Mouse (Mus musculus) CD4-positive, CD25-positive, alpha-beta regulatory T cell, adult 4 months (primary cell): ENCODE results near the gene 4930412O13Rik. TPM values are rescaled to one million over a fixed set of nuclear protein-coding genes. Genes with fewer than 3 reads are reported as not detected.

Experiments
- ATAC-seq: one replicate; pipeline ENCODE4 v1.8.0; 2017
- polyA plus RNA-seq, 2 experiments: library from polyadenylated mRNA; unstranded; fragments of 100-300 nt; shearing (Covaris generic); gene quantifications; one replicate each; pipeline ENCODE4 v1.2.1; 2017

Gene 4930412O13Rik
- polyA plus RNA-seq, 2 experiments from 2014 or later = 0.66 to 1.9 TPM

DNA sequence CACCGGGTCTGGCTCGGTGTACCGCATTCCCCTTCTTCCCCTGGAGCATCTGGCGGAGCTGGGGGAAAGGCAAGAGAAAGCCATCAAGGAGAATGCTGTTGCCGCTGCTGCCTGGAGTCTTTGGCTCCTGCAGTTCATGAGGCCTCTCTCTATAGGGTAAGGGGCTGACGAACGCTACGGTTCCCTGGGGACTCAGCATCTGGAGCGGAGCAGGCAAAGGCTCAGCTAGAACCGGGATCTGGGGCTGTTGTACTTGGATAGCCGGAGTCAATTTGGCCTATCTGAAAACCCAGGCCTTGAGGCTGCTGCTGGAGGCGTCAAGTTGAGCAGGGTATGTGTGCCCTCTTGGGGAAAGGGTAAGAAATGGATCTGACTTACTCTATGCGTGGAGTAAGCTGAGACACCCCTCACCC, 565 bp downstream of the 4930412O13Rik start:
- no peak for ATAC-seq

DNA sequence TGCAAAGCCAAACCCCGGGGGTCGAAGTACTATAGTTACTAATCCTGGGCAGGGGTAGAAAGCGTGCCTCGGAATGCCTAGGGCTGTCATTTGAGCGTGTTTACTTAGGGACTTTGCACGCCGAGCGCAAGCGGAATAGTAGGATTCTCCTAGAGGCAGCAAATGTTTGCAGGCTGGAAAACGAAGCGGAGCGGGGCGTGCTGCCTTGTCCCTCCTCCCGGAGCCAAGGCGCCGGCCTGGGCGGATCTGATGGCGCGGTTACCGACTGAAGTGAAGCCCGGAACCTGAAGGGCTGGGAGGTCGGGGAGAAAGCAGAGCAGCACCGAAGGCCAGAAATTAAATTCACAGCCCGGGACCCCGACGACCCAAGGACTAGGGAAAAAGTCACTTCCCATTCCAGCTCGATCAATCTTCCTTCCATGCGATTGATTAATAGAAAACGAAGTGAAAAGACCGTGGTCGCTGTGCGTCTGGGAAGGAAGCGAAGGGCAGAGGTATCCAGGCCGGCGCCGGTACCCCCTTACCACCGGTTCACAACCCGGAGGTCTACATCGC, 1.4 kb downstream of the 4930412O13Rik start:
- ATAC-seq = no peak

DNA sequence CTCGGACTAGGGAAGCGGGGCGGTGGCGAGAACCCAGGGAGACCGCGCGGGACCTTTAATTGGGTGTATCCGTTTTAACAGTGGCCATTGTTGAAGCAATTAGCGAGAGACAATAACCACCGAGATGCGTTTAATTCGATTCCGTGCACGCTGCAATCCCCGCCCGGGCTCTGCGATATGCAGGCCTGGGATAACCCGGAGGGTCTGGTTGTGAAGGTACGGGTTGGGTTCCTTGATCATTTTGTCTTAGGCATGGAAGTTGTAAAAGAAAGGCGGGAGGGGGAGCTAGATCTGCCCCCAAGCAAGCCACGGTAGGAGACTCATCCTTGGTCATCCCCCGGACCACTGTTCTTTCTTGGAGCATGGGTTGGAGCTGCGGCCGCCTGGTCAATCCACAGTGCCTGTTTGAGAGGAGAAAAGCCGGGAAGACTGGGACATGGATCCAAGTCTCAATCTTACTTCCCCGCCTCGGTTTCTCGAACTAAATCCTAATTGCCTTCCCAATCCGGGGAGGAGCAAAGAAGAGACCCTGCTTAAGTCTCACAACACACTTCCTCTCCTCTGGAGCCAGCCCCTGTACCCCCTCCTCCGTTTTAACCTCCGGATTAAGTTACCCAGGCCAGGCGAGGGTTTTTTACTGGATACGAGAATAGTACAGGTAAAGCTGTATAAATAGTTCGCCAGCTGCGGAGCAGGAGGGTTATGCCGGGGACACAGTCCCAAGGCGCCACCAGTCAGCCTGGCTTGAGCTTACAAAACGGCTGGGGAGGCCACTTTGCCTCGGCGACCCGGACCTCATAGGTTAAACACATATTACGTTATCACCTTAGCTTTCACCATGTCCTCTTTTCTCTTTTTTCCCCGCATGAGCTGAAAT, 2.1 kb downstream of the 4930412O13Rik start:
- ATAC-seq = no peak

DNA sequence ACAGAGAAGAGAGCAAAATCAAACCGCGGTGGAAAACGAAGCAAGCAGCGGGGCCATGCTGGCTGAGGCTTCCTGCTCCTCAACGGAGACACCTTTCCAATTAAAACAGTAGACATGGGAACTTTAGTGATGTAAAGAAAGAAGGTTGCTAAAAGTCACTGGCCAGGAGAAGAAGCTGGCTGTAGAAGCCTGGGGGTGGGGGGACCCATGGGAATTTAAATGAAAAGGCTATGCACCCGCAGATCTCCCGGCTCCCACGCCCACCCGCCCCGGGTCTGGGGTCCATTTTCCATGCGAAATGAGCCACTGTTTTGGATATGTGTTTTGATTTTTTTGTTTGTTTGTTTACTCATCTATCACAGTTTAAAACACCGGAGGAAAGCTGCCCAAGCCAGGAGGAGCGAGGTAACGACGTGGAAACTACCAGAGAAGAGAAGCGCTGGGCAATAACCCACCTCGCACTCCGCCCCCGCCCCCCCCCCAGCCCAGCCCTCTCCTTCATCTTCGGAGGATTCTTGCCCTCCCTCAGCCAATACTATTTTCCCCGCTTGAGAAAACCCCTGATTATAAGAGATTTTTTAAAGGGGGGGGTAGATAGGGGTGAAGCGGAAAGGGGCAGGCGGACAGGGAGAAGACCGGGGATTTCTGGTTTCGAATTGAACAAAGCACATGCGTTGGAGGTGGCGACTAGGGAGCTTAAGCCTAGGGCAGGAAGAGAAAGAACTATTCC, 2.9 kb downstream of the 4930412O13Rik start:
- peak; percentile 18 for ATAC-seq

DNA sequence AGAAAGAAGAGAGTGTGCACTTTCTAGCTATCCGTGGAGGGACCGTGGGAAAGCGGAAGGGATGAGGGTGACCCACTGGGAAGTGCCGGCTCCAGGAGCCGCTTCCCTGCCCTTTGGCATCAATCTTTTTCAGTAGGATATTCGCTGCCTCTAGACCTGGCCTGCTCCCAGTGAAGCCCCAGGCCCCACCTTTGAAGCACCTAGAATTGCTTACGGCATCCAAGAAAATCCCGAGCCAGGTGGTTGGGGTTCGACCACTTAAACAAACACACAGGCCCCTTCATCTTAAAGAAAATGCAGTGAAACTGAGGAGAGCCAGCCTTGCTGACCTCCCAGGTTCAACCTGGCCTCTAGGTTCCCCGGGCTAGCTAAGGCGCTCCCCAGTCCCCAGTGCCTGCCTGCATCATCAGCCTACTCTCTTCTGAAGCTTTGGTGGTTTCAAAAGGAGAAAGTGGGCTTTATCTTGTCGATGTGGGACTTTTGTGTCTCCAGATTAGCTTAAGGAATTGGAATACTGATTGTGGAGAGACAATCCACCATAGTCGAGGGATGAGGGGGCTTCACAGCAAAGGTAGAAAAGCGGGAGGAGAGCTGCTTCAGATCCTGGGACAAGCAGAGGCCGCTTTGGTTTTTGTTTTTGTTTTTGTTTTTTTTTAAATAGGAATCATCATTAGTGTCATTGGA, 3.6 kb downstream of the 4930412O13Rik start:
- ATAC-seq = no peak

DNA sequence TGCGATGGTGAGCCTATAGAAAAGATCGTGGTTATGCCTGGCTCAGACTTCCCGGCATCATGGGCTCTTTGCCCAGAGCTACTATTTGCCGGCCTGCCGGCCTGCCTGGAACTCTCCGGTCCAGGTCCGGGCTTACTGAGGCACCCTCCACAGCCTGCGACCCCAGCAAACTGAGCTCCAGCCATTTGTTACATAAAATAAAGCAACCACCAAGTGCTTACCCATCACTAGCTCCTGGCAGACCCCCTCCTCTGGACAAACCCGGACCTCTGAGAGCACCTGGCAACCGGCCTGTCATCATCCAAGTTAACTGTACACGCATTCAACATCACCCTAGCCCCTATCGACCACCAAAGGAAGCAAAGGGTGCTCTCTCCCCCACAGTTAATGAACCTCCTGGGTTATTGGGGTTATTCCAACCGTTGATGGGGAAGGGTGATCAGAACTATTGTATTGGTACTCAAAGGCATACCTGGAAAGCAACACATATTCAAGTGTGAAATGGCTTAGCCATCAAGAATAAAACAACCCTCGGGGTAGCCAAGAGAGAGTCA, 4.2 kb downstream of the 4930412O13Rik start:
- ATAC-seq = no peak

DNA sequence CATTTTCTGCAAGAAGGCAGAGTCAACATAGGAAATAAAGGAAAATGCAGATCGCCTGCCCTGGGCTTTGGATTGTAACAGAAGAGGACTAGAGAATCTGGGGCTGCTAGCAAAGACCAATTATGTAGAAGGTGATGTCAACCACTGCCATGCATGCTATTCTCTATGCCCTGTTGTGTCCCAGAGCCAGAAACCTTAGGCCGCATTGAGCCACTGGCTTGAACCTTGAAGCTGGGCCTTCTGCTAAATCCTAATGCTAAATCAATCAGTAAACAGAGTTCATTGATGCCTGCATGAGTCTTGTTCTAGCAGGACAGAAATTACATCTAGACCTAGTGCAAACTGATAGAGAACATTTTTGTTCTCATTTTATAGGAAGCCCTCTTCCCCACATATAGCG, 5.0 kb downstream of the 4930412O13Rik start:
- ATAC-seq = no peak

DNA sequence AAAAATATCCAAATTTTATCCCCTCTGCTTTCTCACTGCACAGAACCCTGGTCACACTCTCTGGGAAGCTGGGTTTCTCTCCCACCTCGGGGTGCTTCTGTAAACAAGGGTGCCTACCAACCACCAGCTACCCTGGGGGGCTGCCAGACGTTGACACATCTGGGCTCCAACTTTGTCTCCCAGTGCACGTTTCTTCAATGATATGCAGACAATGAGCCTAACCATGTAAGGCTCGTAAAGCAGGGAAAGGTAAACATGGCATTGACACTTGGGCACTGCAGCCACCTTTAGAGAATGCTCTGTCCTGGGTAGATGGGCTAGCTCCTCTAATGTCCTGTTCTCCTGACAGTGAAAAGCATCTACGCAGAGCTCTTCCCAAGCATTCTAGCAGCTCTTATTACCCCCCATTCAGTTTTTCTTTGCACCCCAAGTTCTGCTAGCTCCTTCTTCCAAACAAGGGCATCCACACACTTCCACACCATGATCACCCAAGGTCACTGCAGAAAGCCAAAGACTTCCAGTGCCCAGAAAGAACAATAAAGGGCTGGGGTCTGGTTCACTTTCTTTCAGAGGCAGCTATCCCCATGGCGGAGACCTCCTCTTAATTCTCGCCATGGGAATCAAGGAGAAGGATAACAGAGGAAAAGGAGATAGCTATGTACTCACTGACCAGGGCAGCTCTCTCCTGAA, 6.0 kb downstream of the 4930412O13Rik start:
- ATAC-seq = no peak

DNA sequence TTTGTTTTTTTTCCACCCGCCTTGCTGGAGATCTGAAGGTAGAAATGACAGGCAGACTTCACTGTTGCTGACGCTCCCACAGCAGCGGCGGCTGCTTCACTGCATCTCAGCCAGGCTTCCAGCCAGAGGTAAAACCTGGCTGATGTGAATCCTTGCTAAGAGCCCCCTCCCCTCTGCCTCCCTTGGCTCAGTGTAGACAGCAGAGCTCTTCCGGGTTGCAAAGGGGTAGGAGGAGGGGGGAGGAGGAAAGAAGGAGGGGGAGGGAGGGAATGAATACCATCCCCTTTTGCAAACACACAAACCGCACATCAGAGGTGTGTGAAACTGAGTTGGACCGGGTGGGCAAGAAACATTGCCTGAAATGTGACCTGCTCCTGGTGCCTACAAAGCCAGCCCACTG, 6.6 kb downstream of the 4930412O13Rik start:
- ATAC-seq = no peak

DNA sequence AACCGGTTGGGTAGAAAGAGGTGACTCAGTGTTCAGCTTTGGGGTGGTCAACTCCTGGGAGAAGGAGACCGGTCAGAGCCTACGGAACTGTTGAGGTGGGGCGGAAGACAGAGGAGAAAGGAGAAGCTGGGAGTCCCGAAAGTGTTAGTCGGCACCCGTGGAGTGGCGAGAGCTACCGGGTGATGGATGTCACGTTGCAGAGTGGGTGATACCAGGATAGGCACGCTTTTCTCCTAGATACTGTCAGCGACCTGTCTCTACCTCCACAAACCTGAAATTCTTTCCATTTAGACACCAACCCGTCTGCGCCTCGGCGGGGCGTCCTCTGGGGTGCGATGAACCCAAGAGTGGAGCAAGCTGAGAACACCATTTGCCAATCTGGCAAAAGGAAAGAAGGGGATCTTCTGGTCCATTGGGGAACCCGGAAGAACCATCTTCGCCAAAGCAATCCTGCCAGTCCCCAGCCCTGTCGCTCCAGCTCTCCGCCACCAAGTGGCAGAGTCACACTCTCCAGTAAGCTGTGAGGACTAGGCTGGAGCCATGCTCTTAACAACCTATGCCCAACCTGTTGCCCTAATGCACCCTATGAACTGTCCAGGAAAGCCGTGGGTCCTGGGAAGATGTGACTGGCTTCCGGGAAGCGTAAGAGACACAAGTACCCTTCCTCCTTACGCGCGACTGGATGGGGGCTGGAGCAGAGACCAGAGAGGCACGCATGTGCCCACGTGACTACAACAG, 8.0 kb downstream of the 4930412O13Rik start, which contains the start of gene 9230102O04Rik:
Gene 9230102O04Rik (minus strand): TSS at position 628 of the 738 bp plus-strand sequence.
- peak; percentile 68 for ATAC-seq

DNA sequence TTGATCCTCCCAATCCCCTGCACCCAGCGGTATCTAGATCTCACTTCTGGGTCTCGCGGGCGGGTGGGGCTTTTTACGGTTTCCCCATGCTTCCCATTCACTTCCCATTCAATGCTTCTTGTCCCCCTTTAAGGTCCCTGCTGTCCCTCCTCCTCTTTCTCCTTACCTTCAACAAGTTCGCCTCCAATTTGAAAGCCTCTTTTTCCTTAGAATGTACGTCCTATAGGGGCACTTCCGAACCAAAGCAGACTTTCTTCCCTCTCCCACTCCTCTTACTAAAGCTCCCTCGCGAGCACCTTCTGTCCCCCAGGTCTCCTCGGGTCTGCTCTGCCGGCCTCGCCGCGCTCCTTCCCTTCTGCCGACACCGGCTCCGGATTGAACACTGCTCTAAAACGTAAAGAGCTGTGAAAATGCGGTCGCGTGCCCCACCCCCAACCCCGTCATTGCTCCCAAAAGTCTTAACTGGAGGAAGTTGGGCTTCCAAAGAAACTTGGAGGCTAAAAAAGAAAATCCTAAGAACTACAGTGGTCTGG, 8.7 kb downstream of the 4930412O13Rik start, which contains the start of gene Gata3:
Gene Gata3 (minus strand): TSS at position 384 of the 533 bp plus-strand sequence.
- no peak for ATAC-seq

DNA sequence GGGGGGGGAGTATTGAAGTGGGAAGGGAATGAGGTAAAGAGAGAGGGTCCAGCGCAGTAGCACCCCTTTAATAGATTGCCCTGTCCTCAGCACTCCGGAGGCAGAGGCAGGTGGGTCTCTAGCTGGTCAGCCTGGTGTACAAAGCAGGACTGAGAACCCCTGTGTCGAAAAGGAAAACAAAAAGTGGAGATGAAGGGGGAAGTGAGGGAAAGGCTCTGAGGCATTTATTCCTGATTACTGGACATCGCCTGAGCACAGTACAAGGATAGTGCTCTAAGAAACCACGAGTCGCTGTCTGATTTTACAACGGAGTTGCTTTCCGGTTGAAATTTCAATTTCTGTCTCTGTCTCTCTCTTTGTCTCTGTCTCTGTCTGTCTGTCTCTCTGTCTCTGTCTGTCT, 9.2 kb downstream of the 4930412O13Rik start:
- ATAC-seq = no peak

DNA sequence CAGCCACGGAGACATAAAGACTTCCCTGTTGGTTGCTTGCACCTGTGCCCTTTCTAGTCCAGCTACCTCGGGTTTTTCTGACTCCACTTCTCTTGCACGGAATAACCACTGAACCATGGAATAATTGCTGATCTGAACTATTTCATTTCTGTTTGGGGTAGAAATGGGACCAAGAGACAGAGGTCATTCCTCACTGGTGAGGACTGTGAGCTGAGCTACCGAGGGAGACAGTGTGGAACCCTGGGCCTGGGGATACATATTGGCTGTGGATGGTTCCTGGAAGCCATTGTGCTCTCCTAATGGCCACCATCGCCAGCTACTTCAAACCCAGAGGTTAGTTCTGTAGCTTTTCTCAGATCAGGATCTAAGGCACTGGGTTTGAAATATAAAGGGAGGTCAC, 9.9 kb downstream of the 4930412O13Rik start:
- no peak for ATAC-seq

DNA sequence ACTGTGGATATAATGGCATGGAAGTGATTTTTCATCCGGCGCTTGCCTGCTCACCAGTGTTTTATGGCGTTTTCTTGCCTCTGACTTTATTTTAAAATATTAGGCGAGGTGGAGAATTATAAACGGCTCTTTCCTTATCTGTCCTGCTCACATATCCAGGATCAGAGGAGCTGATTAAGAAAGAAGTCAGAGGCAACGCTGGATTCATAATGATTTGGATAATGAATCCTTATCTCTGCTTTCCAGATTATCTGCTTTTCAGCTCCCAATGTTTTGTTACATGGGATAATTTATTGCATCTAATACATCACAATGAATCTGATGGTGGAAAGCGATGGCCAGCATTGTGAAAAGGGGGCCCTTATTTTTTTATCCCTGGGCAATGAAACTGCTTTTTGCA, 11.5 kb downstream of the 4930412O13Rik start:
- no peak for ATAC-seq

DNA sequence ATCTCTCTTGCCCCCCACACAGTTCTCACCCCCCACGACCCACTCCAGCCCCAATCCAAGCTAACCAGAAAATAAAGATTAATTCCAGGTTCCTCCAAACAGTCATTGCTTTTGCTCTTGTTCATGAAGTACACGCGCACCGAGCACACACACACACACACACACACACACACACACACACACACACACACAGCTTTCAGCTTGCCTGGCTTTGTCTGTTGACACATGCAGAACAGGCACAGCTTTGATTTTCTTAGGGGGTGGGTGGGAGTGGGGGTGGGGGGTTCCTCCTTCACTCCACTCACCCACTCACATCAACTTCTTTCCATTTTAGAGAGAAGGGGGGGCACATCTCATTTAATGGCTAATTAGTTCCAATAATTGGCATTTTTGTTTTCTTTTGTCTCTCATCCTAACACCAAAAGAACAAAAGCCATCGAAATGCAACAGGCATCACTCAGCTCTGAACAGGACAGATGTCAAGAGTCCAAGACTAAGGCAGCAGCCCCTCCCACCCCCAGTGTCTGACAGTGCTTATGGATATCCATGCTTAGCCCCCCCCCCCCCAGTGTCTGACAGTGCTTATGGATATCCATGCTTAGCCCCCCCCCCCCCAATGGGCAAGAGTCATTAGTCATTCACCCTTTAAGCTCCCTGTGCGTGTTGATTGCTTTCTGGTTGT, 12.4 kb downstream of the 4930412O13Rik start:
- no peak for ATAC-seq

DNA sequence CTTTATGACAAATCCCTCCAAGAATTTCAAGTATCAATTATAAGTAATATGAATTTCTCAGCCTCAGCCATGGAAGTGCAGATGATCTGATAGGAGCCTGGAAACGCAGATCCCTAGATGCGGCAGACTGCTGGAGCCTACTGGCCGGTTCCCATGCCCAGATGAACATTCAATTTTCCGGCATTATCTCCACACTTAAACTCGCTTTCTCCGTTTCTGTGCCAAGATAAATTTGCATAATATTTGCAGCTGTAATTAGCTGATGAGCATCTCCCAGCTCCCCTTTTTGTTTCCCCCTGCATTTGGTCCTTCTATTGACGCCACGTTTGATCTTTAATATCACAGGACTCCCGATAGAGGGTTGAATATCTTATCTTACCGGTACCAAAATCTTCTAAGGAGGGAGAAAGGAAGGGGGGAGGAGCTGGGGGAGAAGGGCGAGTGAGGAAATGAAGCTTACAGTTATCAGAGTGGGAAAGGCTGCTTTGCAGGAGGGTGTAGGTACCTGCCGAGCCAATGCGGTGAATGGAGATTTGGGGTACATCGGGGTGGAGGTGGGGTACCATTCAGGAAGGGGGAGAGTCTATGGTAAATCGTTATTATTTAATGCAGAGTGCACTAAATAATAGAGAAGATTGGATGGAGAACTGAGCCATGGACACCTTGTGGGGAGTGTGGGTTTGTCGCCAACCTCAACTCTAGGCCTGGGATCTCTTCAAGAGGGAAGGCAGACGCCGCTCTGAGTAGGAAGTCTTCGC, 14.0 kb downstream of the 4930412O13Rik start:
- ATAC-seq = no peak

DNA sequence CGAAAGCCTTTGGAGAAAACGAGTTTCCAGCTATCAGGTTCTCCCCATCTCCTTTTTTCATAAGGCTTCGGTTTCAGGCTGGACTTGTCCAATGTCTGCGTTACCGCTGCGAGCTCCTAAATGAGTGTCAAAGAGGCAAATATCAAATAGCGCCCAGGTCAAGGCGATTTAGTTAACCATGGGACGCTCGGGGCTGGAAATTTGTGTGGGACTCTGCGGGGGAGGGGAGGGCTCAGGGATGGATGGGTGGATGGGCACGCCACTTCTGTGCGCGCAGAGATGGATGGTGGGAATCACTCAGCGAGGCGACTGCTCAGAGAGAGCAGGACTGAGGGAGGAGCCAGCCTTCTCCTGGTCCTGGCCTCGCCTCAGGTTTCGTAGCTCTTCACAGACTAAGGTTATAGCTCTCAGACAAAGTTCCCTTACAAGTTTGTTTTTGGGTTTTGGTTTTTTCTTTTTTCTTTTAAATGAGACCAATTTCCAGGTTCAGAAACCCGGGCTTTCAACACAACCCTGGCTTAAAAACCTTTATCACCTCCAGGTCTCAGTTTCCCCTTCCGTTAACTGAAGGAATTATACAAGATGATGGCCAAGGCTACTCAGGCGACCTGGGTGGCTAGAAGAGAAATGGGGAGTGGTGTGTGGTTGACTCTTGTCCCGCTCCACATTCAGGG, 15.2 kb downstream of the 4930412O13Rik start:
- no peak for ATAC-seq

DNA sequence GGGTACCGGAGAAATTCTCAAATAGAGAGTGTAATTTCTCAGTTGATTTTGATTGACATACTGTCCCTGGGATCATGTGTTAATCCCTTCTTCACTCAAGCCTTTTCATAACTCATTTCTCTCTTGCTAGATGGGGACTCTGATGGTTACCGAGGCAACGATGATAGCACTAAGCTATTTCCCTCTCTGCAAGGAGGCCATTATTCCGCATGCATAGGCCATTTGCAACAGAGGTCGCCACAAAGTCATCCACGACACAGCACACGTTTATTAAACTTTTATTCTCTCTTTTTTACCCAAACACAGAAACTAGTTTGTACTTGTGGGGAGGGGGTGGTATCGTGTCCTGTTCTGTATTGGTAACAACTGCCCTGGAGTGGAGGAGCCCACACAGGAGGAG, 16.8 kb downstream of the 4930412O13Rik start:
- ATAC-seq = no peak
